Mouse (Mus musculus): ENCODE data around the gene Casp7. TPM values are rescaled to one million over a fixed set of nuclear protein-coding genes. Genes with fewer than 3 reads are reported as not detected.
"Not testable (repeated sequence)": the region's sequence is repeated elsewhere in the genome, so short reads cannot be mapped to it uniquely, and the experiment has no call there.

The Casp7 gene
- 10 to 100 TPM; 16.3 to 17.6 TPM for total RNA-seq (2021)
- long read RNA-seq, experiment 1, transcript Casp7-201 (7 exons, 2,350 nt): major isoform, 10 of 15 reads
- long read RNA-seq, experiment 1, partial matches to known transcripts: 1 of 15 reads
- long read RNA-seq, experiment 1, other reads (novel, unspliced or antisense): 0 of 15 reads
- long read RNA-seq, experiment 2, transcript Casp7-201 (7 exons, 2,350 nt): major isoform, 9 of 13 reads
- long read RNA-seq, experiment 2, partial matches to known transcripts: 0 of 13 reads
- long read RNA-seq, experiment 2, other reads (novel, unspliced or antisense): 1 of 13 reads

GRCm38 (mm10) chr19:56396669-56397621 lies at the start of gene Casp7:
Gene Casp7, plus strand, starts transcription at chr19:56397129.
- intact Hi-C loops (cut with DNase I): loop anchor here (2.0 kb wide), 1 partner anchor 36 kb away; no protein-coding TSS in a partner anchor

GRCm38 (mm10) chr19:56349295-56349694 lies 47.6 kb upstream of the Casp7 start:
- DNase-seq: peak in 1 of 2 experiments; percentile 47
- intact Hi-C loops (cut with DNase I): no loop called here

More at GRCm38 (mm10) chr19:56396669-56397621, at the start of gene Casp7:
- DNase-seq: peak; percentile 79 to 80

GRCm38 (mm10) chr19:56353689-56354088 lies 43.2 kb upstream of the Casp7 start:
- intact Hi-C loops (cut with DNase I): no loop called here
- no peak for DNase-seq

GRCm38 (mm10) chr19:56355201-56355600 lies 41.7 kb upstream of the Casp7 start:
- intact Hi-C loops (cut with DNase I): no loop called here
- no peak for DNase-seq

GRCm38 (mm10) chr19:56356480-56357373 lies 40.2 kb upstream of the Casp7 start:
- peak; percentile 75 to 86 for DNase-seq
- intact Hi-C loops (cut with DNase I): no loop called here

- intact Hi-C loops (cut with DNase I); DNase-seq: not testable (repeated sequence)
Measured at GRCm38 (mm10) chr19:56357374-56357708, 39.6 kb upstream of the Casp7 start.

GRCm38 (mm10) chr19:56358890-56359289 lies 38.0 kb upstream of the Casp7 start:
- DNase-seq: no peak
- intact Hi-C loops (cut with DNase I): no loop called here

- intact Hi-C loops (cut with DNase I): no loop called here
- peak in 1 of 2 experiments; percentile 32 for DNase-seq
Measured at GRCm38 (mm10) chr19:56363721-56364460, 33.0 kb upstream of the Casp7 start.

GRCm38 (mm10) chr19:56364563-56364962 lies 32.4 kb upstream of the Casp7 start:
- intact Hi-C loops (cut with DNase I): no loop called here

GRCm38 (mm10) chr19:56366168-56366567 lies 30.8 kb upstream of the Casp7 start:
- no peak for DNase-seq
- intact Hi-C loops (cut with DNase I): no loop called here

More at GRCm38 (mm10) chr19:56364563-56364962, 32.4 kb upstream of the Casp7 start:
- DNase-seq: no peak

GRCm38 (mm10) chr19:56366625-56367024 lies 30.3 kb upstream of the Casp7 start:
- no peak for DNase-seq
- intact Hi-C loops (cut with DNase I): no loop called here

GRCm38 (mm10) chr19:56367778-56368177 lies 29.2 kb upstream of the Casp7 start:
- intact Hi-C loops (cut with DNase I): no loop called here
- DNase-seq: no peak

GRCm38 (mm10) chr19:56368912-56369311 lies 28.0 kb upstream of the Casp7 start:
- DNase-seq: no peak

GRCm38 (mm10) chr19:56370389-56371150 lies 26.4 kb upstream of the Casp7 start:
- DNase-seq: no peak
- intact Hi-C loops (cut with DNase I): no loop called here

More at GRCm38 (mm10) chr19:56368912-56369311, 28.0 kb upstream of the Casp7 start:
- intact Hi-C loops (cut with DNase I): no loop called here

GRCm38 (mm10) chr19:56372226-56372625 lies 24.7 kb upstream of the Casp7 start:
- intact Hi-C loops (cut with DNase I): no loop called here
- DNase-seq: no peak

GRCm38 (mm10) chr19:56373246-56373645 lies 23.7 kb upstream of the Casp7 start:
- DNase-seq: no peak
- intact Hi-C loops (cut with DNase I): no loop called here

GRCm38 (mm10) chr19:56374011-56374410 lies 22.9 kb upstream of the Casp7 start:
- DNase-seq: no peak
- intact Hi-C loops (cut with DNase I): no loop called here

- intact Hi-C loops (cut with DNase I): no loop called here
- DNase-seq: no peak
Measured at GRCm38 (mm10) chr19:56378007-56378406, 18.9 kb upstream of the Casp7 start.

Data from heart, postnatal 14 days (tissue).